Mouse (Mus musculus): ENCODE results near the gene Saxo1. TPM values are rescaled to one million over a fixed set of nuclear protein-coding genes. Genes with fewer than 3 reads are reported as not detected.

Gene Saxo1
- polyA plus RNA-seq, 1 experiment from 2014 or later, result not detected

DNA sequence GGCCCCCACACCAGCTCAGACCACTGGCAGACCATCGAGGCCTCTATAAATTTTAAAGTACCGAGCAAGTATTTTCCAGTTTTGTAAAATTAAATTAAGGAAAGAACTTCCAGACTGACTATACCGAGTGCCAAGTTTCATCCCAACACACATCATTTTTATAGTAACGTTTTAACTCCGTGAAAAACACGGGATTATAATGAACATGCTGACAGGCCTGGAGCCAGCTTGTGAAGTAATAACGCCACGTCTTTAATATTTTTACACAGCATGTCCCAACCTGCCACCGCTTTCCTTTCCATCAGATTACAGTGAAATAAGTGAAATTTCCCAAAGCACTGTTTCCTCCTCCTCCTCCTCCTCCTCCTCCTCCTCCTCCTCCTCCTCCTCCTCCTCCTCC lies 149.7 kb downstream of the Saxo1 start:
- no peaks in the 10 kb centered on the region for H3K36me3 ChIP-seq
- ATAC-seq (ENCODE audit: low FRiP score), result no peak
- H3K4me1 ChIP-seq, result peaks cover 10% of the 10 kb centered on the region; the same call in 1 of the 2 replicates
- no peaks in the 10 kb centered on the region for H3K27me3 ChIP-seq
- 87% methylated on average over 9 of the region's 9 CpGs for WGBS
- no peak overlapping the region for H3K4me2 ChIP-seq (replicated peaks)
- no peak overlapping the region for H3K4me3 ChIP-seq
- H3K9me3 ChIP-seq (replicated peaks), result no peaks in the 10 kb centered on the region
- no peak overlapping the region for H3K9ac ChIP-seq
- no peak overlapping the region for H3K27ac ChIP-seq

DNA sequence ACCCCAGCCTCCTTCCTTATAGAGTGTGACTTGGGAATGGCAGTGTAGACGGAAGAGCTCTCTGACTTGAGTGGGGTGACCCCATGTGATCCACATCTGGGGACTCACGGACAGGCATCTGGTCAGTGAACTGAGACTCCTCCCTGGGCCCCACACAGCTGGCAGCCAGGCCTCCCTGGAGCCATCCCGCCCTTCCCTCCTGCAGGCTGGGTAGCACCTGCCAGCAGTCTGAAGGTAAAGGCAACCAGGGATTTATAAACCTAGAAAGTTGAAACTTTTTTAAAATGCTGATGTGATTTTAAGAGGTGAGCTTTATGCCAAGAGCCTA lies 151.0 kb downstream of the Saxo1 start:
- ATAC-seq (ENCODE audit: low FRiP score), result no peak
- no peak overlapping the region for H3K9ac ChIP-seq
- 68% methylated on average over 3 of the region's 3 CpGs for WGBS
- H3K27ac ChIP-seq, result no peak overlapping the region
- no peaks in the 10 kb centered on the region for H3K9me3 ChIP-seq (replicated peaks)
- H3K4me1 ChIP-seq, result peaks cover 10% of the 10 kb centered on the region; the same call in 1 of the 2 replicates
- no peak overlapping the region for H3K4me2 ChIP-seq (replicated peaks)
- H3K4me3 ChIP-seq, result no peak overlapping the region
- no peaks in the 10 kb centered on the region for H3K36me3 ChIP-seq
- H3K27me3 ChIP-seq, result no peaks in the 10 kb centered on the region

DNA sequence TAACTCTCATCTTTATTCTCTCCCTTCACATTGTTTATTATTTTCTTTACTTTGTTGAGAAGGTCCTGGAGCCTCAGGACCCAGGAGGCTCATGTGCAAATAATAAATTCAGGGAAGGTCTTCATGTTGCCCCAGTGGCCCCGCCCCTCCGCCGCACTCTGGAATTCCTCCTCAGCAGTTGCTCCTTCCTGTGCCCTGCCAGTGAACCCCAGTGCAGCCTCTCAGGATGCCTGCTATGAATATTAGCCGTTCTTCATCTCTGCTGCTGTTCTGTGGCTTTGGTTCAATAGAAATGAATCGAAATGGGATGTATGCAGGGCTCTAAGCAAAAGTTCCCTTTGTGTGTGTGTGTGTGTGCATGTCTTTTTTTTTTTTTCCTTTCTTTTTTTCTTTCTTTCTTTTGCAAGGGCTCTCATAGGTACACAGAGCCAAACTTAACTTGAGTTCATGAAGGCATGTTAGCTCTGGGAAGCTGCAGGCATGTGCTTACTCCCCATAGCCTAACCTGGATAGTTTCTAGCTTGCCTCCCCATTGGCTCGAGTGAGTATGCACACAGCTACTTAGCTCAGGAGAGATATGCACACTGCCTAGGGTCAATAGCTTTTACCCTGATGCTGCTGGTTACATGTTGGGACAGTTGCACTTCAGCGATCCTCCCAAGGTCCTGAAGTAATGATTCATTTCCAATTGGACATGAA lies 151.5 kb downstream of the Saxo1 start:
- no peak overlapping the region for H3K27ac ChIP-seq
- ATAC-seq (ENCODE audit: low FRiP score), result no peak
- no peak overlapping the region for H3K9ac ChIP-seq
- 65% methylated on average over 7 of the region's 7 CpGs for WGBS
- no peak overlapping the region for H3K4me2 ChIP-seq (replicated peaks)
- no peaks in the 10 kb centered on the region for H3K9me3 ChIP-seq (replicated peaks)
- H3K27me3 ChIP-seq, result no peaks in the 10 kb centered on the region
- peaks cover 10% of the 10 kb centered on the region; the same call in 1 of the 2 replicates for H3K4me1 ChIP-seq
- no peaks in the 10 kb centered on the region for H3K36me3 ChIP-seq
- H3K4me3 ChIP-seq, result no peak overlapping the region

DNA sequence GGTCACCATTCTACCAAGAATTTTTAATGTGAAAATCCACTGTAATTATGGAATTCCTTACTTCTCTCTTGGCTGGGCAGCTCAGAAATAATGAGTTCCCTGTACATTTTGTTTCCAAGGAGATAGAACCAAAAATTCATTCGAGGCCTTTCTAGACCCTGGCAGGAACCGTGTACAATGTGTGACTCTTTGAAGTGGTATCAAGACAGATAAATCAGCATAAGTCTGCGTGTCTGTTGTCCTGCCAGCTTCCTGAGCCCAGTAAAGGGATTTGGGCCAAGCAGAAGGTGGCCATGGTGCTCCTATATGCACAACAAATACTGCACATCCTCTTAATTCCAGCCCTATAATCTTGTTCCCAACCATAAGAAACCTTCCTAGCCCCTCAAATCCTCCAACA lies 157.0 kb downstream of the Saxo1 start:
- no peak overlapping the region for H3K27ac ChIP-seq
- H3K4me2 ChIP-seq (replicated peaks), result no peak overlapping the region
- 59% methylated on average over 3 of the region's 3 CpGs for WGBS
- H3K9me3 ChIP-seq (replicated peaks), result no peaks in the 10 kb centered on the region
- H3K4me3 ChIP-seq, result no peak overlapping the region
- no peaks in the 10 kb centered on the region for H3K4me1 ChIP-seq
- H3K27me3 ChIP-seq, result no peaks in the 10 kb centered on the region
- ATAC-seq (ENCODE audit: low FRiP score), result no peak
- no peaks in the 10 kb centered on the region for H3K36me3 ChIP-seq
- no peak overlapping the region for H3K9ac ChIP-seq

DNA sequence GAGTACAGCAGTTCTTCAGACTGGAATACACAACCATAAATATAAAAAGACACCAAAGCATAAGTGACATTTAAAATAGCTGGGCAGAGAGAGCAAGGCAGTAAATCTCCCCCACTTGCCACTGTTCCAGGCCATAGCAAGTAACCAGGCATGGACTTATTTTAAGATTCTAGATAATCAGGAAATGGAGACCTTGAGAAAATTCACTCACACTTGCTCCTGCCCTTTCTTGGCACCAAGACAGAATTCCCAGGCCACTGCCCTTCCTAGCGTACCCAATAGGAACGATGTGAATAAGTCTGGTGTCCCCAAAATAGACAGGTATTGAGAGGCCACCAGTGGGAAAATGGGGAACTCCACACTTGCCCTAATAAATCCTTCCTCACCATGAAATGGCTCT lies 160.7 kb downstream of the Saxo1 start:
- Histone ChIP-seq H3K4me2 (replicated peaks) (no peak overlapping the region), H3K9me3 (replicated peaks) (no peaks in the 10 kb centered on the region), H3K9ac (no peak overlapping the region), H3K27me3 (no peaks in the 10 kb centered on the region), H3K4me1 (peaks cover 2% of the 10 kb centered on the region; the same call in 1 of the 2 replicates), H3K27ac (no peak overlapping the region), H3K36me3 (no peaks in the 10 kb centered on the region), H3K4me3 (no peak overlapping the region)
- WGBS, result 87% methylated on average over 2 of the region's 2 CpGs
- no peak for ATAC-seq (ENCODE audit: low FRiP score)

DNA sequence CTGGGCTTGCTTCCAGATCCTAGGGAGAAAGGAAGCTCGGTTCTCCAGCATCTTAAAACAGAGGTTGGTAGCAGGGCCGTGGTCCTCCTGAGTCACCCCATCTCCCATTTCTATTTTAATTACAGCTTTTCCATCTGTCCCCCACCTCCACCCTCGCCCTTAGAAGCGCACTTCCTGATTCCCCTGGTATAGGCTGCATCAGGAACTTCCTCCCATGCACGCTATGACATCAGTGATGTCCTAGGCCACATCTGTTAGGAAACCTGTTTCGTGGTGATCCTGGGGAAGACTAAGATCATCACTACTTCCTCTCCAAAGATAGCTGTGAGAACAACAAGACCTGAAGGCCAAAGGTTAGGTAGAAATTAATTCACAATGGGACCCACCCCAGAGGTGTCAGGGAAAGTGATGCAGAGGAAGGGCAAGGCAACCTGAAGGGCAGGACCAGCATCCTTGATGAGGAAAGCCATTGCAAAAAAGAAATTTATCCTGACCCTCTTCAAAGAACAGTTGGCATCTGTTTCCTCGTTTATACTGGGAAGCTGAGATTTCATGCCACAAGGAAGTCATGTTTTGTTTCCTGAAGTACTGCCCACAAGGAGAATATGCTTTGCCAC lies 161.3 kb downstream of the Saxo1 start:
- ATAC-seq (ENCODE audit: low FRiP score), result no peak
- Histone ChIP-seq H3K4me2 (replicated peaks) (no peak overlapping the region), H3K27me3 (no peaks in the 10 kb centered on the region), H3K9me3 (replicated peaks) (no peaks in the 10 kb centered on the region), H3K36me3 (no peaks in the 10 kb centered on the region), H3K27ac (no peak overlapping the region), H3K4me1 (peaks cover 2% of the 10 kb centered on the region; the same call in 1 of the 2 replicates), H3K9ac (no peak overlapping the region), H3K4me3 (no peak overlapping the region)
- 82% methylated on average over 7 of the region's 7 CpGs for WGBS

DNA sequence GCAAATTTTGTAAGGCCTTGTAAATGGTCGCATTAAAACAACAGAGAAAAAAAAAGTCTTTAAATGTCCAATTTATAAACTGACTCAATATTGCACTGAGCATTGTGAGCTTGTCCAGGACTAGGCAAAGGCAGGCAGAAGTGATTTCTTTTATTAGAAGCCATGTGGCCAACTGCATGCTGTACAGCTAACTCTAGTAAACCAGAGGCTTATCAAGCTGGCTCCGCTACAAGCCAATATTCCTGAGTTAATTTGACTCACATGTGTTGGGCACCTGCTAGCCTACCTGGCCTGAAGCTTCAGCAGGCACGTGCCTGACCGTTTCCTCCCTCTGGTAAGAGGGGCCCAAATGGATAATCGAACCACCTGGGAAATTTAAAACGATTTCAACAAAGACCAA lies 162.5 kb downstream of the Saxo1 start:
- no peak overlapping the region for H3K4me3 ChIP-seq
- H3K4me2 ChIP-seq (replicated peaks), result no peak overlapping the region
- 84% methylated on average over 6 of the region's 6 CpGs for WGBS
- ATAC-seq (ENCODE audit: low FRiP score), result no peak
- H3K36me3 ChIP-seq, result no peaks in the 10 kb centered on the region
- no peaks in the 10 kb centered on the region for H3K9me3 ChIP-seq (replicated peaks)
- H3K4me1 ChIP-seq, result peaks cover 2% of the 10 kb centered on the region; the same call in 1 of the 2 replicates
- no peak overlapping the region for H3K27ac ChIP-seq
- no peaks in the 10 kb centered on the region for H3K27me3 ChIP-seq
- H3K9ac ChIP-seq, result no peak overlapping the region

Other genes starting within 250 kb of the Saxo1 start
- gene Rraga, start 17.3 kb upstream of the Saxo1 start, polyA plus RNA-seq (2016; fragmentation: Nextera tagmentation; extraction: Ambion mirVana), result 78.5 and 95.1 TPM in 2 replicates
- gene Haus6, start 53.7 kb upstream of the Saxo1 start, polyA plus RNA-seq (2016; fragmentation: Nextera tagmentation; extraction: Ambion mirVana), result 17.7 and 19.2 TPM in 2 replicates
- gene Plin2, start 111.7 kb upstream of the Saxo1 start, polyA plus RNA-seq (2016; fragmentation: Nextera tagmentation; extraction: Ambion mirVana), result 62.3 and 62.4 TPM in 2 replicates
- 6.0 and 6.7 TPM in 2 replicates for gene Dennd4c, start 190.2 kb upstream of the Saxo1 start, polyA plus RNA-seq (2016; fragmentation: Nextera tagmentation; extraction: Ambion mirVana)

All from hindbrain, embryonic 12.5 days (tissue).